Mouse (Mus musculus): Measurements from ENCODE around the gene S100pbp.

- TF ChIP-seq CTCF (conservative IDR thresholded peaks at IDR 0.05; ENCODE audit: low read length): no peak
- no peak for TF ChIP-seq POU5F1 (IDR thresholded peaks at IDR 0.05; ENCODE audit: borderline replicate concordance, low read length)
Measured at GRCm38 (mm10) chr4:129107348-129107899, 82.1 kb downstream of the S100pbp start.
